Mouse (Mus musculus) layer of hippocampus, adult 9-11 months (tissue): ENCODE results near the gene Cdkl4.
"Not testable (repeated sequence)": the region's sequence is repeated elsewhere in the genome, so short reads cannot be mapped to it uniquely, and the experiment has no call there.

Experiments used
- DNase-seq: peaks from one replicate; pipeline ENCODE4 v3.0.0; 2022

The Cdkl4 gene

GRCm38 (mm10) chr17:80577639-80578038 is at the start of gene Cdkl4:
Gene Cdkl4, minus strand, starts transcription at chr17:80577813.
- DNase-seq, result no peak

- DNase-seq, result no peak
Measured at GRCm38 (mm10) chr17:80624979-80625378, 47.4 kb upstream of the Cdkl4 start.

GRCm38 (mm10) chr17:80621691-80622090 is 44.1 kb upstream of the Cdkl4 start:
- DNase-seq, result no peak

DNA sequence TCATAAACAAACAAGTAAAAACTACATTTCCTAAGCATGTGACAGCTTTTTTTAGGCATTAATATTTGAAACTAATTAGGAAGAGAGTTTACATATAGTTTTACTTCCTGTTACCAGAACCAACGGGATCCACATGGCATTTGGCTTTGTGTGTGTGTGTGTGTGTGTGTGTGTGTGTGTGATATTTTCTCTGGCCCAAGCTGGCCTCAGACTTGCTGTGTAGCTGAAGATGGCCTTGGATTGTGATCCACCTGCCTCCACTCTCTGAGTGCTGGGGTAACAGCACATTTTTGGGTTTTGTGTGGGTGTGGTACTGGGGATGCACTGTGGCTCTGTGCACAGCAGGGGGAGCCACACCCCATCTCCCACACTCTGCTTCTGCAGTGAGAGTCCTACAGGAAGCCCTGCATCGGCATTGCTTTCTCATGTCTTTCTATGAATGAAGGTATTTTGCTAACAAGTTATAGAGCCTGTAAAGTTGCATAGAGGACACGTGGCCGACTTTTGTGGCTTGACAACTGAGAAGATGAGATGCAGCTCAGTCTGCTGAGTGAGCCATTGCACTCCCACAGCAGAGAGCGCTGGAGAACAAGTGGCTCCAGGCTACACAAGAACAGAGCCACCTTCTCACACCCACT is 43.3 kb upstream of the Cdkl4 start:
- DNase-seq, result peak; percentile 52

- DNase-seq, result peak; percentile 49
Measured at GRCm38 (mm10) chr17:80619556-80619955, 41.9 kb upstream of the Cdkl4 start.

GRCm38 (mm10) chr17:80618890-80619289 is 41.3 kb upstream of the Cdkl4 start:
- no peak for DNase-seq

DNA sequence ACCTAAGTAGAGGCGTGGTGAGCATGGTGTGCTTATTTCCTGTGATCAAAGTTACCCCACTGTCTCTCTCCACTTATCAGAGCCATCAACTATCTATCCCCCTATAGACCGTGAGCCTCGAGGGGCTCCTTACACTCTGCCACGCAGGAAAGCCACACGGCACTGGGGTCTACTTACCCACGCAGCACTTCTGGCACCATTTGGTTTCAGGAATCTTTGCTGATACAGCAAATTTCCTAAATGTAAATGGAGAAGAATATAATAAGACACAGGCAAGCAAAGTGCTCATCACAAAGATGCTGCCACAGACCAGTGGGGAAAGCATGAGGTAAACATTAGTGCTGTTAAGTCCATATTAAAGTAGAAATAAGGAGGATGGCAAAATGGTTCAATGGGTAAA is 26.2 kb upstream of the Cdkl4 start:
- no peak for DNase-seq

- no peak for DNase-seq
Measured at GRCm38 (mm10) chr17:80603079-80603625, 25.5 kb upstream of the Cdkl4 start.

GRCm38 (mm10) chr17:80601371-80601770 is 23.8 kb upstream of the Cdkl4 start:
- DNase-seq, result peak; percentile 42

GRCm38 (mm10) chr17:80583051-80583450 is 5.4 kb upstream of the Cdkl4 start:
- DNase-seq, result no peak

DNA sequence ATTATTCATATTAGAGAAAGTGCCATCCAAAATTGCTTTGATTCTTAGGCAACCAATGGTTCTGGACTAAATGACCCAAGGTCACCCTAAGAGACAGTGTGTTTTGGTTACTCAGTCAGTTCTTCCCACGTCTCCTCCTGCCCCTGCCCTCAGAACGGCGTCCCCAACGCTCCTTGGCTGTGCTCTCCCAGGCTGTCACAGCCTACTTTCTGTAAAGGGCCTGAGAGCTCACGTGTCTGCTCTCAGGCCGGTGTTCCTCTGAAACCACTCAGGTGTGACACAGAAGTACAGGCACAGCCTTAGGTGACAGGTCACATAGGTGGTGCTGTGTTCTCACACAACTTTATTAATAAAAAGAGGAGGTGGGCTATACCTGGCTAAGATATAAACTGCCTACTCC is 2.3 kb upstream of the Cdkl4 start:
- DNase-seq, result no peak

DNA sequence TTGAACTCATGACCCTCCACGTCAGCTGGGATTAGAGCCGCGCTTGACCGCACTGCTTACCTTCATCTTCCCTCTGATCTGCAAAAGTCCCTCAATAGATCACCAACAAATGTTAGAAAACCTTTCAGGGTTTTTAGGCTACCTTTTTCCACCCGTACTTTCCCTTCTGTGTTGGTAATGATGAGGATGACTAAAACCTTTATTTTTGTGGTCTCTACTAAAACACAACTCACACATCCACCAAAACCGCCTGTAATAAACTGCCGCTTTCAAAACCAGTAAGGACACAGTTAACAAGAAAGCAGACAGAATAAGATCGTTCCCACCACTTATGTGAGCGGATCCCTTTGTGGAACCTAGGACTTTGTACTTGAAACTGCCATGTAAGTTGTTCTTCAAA is 1.5 kb upstream of the Cdkl4 start:
- no peak for DNase-seq

DNA sequence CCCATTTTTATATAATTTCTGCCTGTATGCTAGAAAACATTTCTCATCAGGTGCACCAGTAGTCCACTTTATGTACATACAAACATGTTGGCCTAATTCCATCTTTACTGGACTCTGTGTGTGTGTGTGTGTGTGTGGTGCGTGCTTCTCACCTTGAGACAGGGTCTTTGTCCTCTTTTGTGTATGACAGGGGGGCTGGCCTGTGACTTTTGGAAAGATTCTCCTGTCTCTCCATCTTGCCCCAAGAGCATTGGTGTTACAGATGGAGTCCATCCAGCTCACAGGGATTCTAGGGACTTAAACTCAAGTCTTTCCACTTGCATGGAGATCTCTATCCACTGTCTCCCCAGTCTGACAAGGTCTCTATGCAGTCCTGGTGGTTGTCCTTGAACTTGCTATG is 428 bp upstream of the Cdkl4 start:
- no peak for DNase-seq

DNA sequence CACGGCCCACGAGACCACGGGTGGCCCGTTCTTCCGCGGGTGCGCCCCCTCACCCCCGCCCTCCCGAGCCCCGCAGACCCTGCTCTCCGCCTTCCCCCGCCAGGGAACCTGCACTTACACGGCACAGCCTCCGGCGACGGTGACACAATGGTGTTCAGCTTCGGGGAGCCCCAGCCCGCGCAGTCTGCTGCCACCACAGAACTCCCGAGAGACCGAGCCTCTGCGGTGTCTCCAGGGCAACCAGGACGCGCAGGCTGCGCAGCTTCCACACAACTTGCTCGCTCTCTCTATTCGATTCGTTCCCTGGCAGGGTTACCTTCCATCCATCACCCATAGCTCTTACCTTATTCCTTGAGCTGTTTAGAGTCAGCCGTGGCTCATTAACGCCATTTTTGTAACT is 399 bp downstream of the Cdkl4 start:
- peak; percentile 79 for DNase-seq

DNA sequence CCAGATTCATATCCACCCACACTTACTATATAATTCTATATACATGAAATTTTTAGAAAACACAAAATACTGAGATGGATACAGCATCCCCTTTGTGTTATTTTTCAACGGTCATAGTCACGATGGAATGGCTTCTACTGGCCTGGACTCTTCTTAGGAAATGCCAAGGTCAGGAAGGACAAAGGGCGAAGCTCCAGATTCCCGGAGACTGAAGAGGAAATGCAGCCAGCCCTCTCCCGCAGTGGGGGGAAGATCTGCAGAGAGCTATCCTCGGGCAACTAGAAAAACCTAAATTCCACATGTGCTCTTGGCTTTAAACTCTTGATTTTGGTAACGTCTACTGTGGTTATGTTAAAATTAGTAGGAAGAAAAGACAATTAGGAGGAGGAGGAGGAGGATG is 2.6 kb downstream of the Cdkl4 start:
- DNase-seq, result no peak

GRCm38 (mm10) chr17:80574471-80574965 is 3.1 kb downstream of the Cdkl4 start:
- DNase-seq, result no peak

GRCm38 (mm10) chr17:80572187-80572935 is 5.3 kb downstream of the Cdkl4 start:
- DNase-seq, result no peak

GRCm38 (mm10) chr17:80571460-80571859 is 6.2 kb downstream of the Cdkl4 start:
- no peak for DNase-seq

DNA sequence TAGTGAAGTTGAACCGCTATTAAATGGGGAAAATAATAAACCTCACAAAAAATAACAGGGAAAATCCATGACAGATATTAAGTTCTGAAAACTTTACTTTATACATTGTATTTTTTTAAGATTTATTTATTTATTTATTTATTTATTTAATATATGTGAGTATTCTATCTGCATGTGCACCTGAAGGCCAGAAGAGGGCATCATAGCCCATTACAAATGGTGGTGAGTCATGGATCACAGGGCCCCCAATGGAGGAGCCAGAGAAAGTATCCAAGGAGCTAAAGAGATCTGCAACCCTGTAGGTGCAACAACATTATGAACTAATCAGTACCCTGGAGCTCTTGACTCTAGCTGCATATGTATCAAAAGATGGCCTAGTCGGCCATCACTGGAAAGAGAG is 7.9 kb downstream of the Cdkl4 start:
- not testable (repeated sequence) for DNase-seq

DNA sequence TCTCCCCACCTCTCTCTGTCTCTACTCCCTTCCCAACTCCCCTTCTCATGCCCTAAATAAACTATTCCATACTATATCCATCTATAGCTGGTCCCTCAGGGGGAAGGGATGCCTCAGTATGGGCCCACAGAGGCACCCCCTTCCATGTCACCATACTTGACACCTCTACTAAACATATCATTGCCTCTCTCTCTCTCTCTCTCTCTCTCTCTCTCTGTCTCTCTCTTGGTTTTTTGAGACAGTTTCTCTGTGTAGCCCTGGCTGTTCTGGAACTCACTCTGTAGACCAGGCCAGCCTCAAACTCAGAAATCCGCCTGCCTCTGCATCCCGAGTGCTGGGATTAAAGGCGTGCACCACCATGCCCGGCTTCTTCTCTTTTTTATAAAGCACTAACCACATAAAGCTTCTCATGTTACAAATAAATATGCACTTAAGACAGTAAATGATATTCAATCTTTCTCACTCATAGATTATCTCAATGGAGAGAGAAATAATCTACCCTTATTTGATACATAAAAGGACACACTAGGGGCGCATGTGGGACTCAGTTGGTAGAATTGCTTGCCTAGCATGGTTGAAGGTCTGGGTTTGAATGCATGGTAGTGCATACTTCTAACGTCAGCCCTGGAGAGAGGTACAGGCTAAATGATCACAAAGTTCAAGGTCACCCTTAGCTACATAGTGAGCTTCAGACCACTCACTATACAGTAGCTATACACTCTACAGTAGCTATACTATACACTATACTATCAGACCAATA is 8.6 kb downstream of the Cdkl4 start:
- no peak for DNase-seq

DNA sequence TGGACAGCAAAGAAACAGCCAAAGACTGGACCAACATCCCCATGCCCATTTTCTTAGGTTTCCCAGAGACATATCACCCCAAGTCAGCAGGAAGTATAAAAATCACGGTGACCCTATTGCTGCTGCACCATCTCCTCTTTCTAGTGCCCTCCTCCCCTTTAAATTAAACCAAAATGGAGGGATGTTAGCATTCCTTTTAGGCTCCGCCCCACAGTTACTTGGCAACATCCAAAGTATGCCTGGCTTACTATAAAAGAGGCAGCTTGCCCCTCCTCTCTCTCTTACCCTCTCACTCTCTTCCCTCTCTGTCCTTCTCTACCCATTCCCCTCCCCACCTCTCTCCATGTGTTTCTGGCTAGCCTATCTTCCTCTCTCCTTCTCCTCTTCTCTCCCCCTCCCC is 9.2 kb downstream of the Cdkl4 start:
- DNase-seq, result no peak

DNA sequence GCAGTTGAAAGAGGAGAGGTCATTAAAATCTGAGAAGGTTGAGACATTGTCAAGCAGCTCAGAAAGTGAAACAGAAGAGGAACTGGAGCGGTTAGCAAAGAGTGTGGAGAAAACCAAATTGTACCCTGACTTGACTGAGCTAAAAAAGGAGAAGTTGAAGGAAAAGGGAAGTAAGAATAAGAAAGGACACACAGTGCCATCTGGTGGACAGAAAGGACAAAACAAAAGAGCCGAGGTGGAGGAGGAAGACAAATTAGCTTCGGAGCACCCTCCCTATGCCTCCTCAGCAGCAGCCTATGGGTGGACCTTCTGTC is 13.0 kb downstream of the Cdkl4 start:
- DNase-seq, result peak; percentile 42

DNA sequence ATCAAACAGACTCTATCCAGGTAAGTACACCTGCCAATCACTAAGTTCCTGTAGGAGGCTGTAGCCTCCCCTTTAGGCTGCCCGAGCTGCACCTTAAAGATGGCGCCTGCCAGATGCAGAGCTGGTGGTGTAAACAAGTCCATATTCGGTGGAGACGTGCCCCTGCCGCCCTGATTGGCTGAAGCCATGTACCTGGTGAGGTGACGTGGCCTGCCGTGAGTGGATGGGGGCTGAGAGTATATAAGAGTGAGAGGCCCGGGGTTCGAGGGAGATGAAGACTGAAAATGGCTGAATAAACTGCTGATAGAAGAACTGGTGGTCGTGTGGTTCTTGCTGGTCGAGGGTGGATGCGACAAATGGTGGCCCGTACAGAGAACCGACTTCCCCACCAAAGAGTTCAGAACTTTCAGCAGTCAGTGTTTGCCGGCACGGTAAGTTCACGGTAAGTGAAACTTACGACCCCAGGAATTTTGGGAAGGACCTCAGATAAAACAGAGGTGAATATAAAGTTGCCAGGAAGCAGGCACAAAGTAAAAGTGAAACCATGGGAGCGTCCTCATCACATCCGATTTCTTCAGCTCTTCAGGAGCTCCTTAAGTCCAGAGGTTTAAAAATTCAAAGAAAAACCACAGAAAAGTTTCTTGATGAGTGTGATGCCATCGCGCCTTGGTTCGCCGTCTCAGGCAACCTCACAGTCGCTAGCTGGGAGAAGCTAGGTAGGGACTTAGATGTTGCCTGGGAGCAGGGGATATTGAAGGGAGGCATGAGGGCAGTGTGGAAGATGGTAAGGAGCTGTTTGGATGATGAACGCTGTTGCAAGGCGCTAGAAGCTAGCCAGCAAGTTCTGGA is 13.6 kb downstream of the Cdkl4 start:
- DNase-seq, result peak; percentile 77
